Mouse (Mus musculus) macrophage (primary cell): Measurements from ENCODE around the gene Ctsm. TPM values are rescaled to one million over a fixed set of nuclear protein-coding genes. Genes with fewer than 3 reads are reported as not detected.
"Not testable (repeated sequence)": the region's sequence is repeated elsewhere in the genome, so short reads cannot be mapped to it uniquely, and the experiment has no call there.

Experiments used
- H3K27ac ChIP-seq: fragments of 350-480 bp; formaldehyde crosslinking; 2 replicates; pipeline ENCODE4 v1.9.0; 2021
- H3K36me3 ChIP-seq: fragments of 350-480 bp; formaldehyde crosslinking; 2 replicates; pipeline ENCODE4 v1.9.0; 2021; ENCODE audit errors: inconsistent target
- H3K4me3 ChIP-seq: fragments of 350-480 bp; formaldehyde crosslinking; 2 replicates; pipeline ENCODE4 v1.9.0; 2021; ENCODE audit errors: inconsistent target
- H3K79me2 ChIP-seq: fragments of 350-480 bp; formaldehyde crosslinking; 2 replicates; pipeline ENCODE4 v1.9.0; 2021; ENCODE audit errors: inconsistent target
- WGBS: methylation state at CpG from one replicate; pipeline ENCODE4 v1.1.7; 2026; ENCODE audit warnings: inconsistent platforms; ENCODE audit not compliant: missing documents; 5-methylcytosine and 5-hydroxymethylcytosine counted together
- polyA plus RNA-seq: library from polyadenylated mRNA; stranded (reverse); fragments of 250-400 nt; gene quantifications from 3 replicates; pipeline ENCODE4 v1.2.4, GENCODE M21; 2018; ENCODE audit warnings: inconsistent platforms
- total RNA-seq, 78 experiments: library from RNA; depleted of rRNA; stranded (reverse); fragments of 250-400 nt; gene quantifications; 1 replicate in 9 of 78; 2 replicates in 24 of 78; 3 replicates in 43 of 78; 4 replicates in 2 of 78; pipeline ENCODE4 v1.2.4; 2018; ENCODE audit warnings: inconsistent platforms in 56 of 78

The Ctsm gene
- not detected for total RNA-seq (2018; cell fraction: chromatin; rRNA removed)
- total RNA-seq (2018; cell fraction: cytosol; rRNA removed): not detected
- total RNA-seq (2018; cell fraction: nucleus; rRNA removed): not detected
- polyA plus RNA-seq: not detected in 3 replicates

DNA sequence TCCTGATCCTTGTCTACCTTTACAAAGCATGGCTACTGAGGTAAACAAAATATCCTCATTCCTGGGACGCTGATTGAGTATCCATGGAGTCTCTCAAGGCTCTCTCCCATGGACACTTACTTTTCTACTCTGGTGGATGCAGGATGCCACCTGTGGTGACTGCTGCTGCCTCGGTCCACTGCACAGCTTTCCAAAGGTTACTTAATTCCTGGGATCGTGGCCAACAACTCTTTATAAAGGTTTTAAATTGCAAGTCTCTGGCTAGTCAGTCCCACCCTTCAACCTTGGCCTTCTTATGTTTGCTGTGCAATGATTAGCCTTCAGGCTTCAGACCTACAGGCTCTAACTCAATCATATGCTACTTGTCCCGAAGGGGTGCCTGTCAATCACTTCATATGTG is at the start of gene Ctsm:
Ctsm (minus strand) TSS at position 209 of the 400 bp plus-strand sequence.
- H3K36me3 ChIP-seq: no peaks in the 10 kb centered on the region
- WGBS: 75% methylated on average over 4 of the region's 4 CpGs
- H3K27ac ChIP-seq: no peak within 1 kb of the TSS
- H3K4me3 ChIP-seq: no peak within 1 kb of the TSS
- H3K79me2 ChIP-seq: no peaks in the 10 kb centered on the region

GRCm38 (mm10) chr13:61570027-61570426 is 28.4 kb upstream of the Ctsm start, which contains the start of gene Cts3:
Cts3 (minus strand) TSS chr13:61570127.
- Histone ChIP-seq H3K4me3 (no peak within 1 kb of the TSS), H3K27ac (no peak within 1 kb of the TSS), H3K36me3 (no peaks in the 10 kb centered on the region), H3K79me2 (no peaks in the 10 kb centered on the region)

DNA sequence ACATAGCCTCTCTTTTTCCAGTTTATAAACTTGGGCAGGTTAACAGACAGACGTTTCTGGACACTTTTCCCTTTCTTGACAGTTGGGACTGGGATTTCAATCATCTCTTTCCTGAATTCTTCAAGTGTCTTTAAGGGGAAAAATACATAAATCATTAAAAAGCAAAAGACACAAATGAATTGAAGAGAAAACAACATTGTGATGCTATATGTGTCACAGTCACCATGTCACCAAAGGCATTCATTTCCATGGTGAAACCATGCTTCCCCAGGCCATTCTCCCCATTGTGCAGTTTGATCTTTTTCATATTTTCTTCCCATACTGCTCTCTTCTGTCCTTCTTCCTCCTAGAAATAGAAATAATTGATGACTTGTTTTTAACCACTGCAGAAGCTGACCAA is 26.4 kb upstream of the Ctsm start, which contains the start of gene Gm49352:
Gm49352 (minus strand) TSS at position 101 of the 400 bp plus-strand sequence.
- WGBS: no CpG with 5 or more reads among the region's 1 CpGs
- not testable (repeated sequence) for H3K79me2 ChIP-seq, H3K4me3 ChIP-seq, H3K36me3 ChIP-seq, H3K27ac ChIP-seq

Other genes starting within 250 kb of the Ctsm start
- not detected in 3 replicates for gene Cts7, start 183.6 kb downstream of the Ctsm start, polyA plus RNA-seq
- gene Gm49352, start 26.3 kb upstream of the Ctsm start, polyA plus RNA-seq: not detected in 3 replicates
- gene Cts3, start 28.3 kb upstream of the Ctsm start, polyA plus RNA-seq: not detected in 3 replicates